Mouse (Mus musculus) hematopoietic stem cell, adult 5-6 weeks (primary cell): Measurements from ENCODE around the gene Derl3. TPM values are rescaled to one million over a fixed set of nuclear protein-coding genes. Genes with fewer than 3 reads are reported as not detected.
"Not testable (repeated sequence)": the region's sequence is repeated elsewhere in the genome, so short reads cannot be mapped to it uniquely, and the experiment has no call there.

Experiments used
- ATAC-seq, 2 experiments: fragments of 125-278 bp in 1 of 2; replicated peaks in 1 of 2; 2 replicates each; pipeline ENCODE4 v1.8.0; 2016 to 2017; ENCODE audit warnings: inconsistent platforms in 2 of 2, mild to moderate bottlenecking in 2 of 2, moderate number of reproducible peaks in 2 of 2, low read depth in 1 of 2, moderate TSS enrichment in 1 of 2; ENCODE audit not compliant: low FRiP score in 2 of 2, poor library complexity in 2 of 2, severe bottlenecking in 2 of 2, insufficient read depth in 1 of 2, low TSS enrichment in 1 of 2
- total RNA-seq: library from RNA; stranded (forward); fragments of 172-1452, 232-1000 nt; gene quantifications from 2 replicates; pipeline ENCODE4 v1.2.3, GENCODE M21; 2017

Derl3 gene
- total RNA-seq, 1 experiment from 2014 or later = 4.2 TPM

- ATAC-seq = no peak
These were observed 32.5 kb upstream of the Derl3 start for GRCm38 (mm10) chr10:75860746-75861145.

- ATAC-seq = no peak
These were observed 31.6 kb upstream of the Derl3 start for GRCm38 (mm10) chr10:75861587-75861986.

DNA sequence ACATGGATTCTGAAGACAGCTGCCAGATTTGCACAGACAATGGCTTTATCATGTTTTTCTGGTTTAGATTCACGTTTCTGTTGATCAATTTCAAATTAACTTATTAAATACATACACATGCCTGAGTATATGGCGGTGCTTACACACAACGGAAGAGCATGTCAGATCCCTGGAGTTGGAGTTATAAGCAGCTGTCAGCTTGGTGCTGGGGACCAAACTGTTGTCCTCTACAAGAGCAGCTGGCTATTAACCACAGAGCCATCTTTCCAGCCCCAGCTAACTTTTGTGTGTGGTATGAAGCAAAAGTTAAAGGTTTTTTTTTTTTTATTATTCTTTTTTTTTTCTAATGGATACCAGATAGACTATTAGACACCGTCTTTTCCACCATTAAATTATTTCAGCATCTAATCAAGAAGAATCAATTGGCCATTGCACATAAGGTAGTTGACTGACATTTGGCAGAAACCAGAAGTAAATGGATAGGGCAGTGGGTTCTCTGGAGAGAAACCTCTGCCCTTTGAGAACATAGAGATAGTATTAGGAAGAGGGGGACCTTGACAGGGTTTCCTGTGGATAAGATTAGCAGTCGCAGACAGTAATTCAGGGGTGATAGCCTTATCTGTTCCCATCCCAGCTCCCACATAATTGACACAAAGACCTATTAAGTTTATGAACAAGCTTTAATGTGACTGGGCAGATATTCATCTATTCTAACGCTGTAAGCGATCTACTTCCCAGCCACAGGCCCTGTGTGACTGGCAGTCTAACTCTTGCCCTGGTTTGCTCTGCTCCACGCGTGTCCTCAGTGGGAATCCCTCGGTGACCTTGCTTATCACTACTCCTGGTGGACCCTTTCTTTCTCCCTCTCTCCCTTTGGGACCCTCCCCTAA, 20.9 kb upstream of the Derl3 start:
- no peak; a peak in 1 of 4 replicates for ATAC-seq

- ATAC-seq = peak; percentile 69 to 86
These were observed 20.2 kb upstream of the Derl3 start for GRCm38 (mm10) chr10:75872915-75873542.

DNA sequence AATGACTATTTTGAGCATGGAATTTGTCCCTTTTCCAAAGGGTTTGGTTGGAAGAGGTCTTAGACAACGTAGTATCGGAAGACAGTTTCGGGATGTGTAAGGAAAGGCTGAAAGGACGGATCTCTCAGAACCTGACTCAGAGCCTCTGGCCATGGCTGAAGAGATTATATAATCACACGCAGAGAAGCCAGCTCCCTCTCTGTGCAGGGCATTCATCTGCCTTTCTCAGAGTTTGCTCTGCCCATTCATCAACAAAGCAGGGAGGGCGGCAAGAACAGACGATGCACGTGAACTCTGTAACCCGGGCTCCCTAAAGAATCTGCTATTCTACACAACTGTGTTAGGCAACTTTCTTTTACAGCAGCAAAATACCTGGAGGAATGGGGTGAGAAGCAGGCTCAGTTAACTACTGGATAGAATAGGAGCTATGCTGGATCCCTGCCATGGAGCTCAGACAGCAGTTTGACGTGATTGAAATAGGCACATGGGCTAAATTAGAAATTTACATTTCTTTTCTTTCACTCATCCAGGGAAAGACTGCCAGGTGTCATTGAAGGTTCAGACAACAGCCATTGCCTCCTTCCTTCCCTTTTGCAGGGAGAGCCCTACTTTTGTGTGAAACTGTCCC, 19.6 kb upstream of the Derl3 start:
- ATAC-seq = no peak

GRCm38 (mm10) chr10:75878836-75879235, 14.4 kb upstream of the Derl3 start:
- ATAC-seq = no peak

DNA sequence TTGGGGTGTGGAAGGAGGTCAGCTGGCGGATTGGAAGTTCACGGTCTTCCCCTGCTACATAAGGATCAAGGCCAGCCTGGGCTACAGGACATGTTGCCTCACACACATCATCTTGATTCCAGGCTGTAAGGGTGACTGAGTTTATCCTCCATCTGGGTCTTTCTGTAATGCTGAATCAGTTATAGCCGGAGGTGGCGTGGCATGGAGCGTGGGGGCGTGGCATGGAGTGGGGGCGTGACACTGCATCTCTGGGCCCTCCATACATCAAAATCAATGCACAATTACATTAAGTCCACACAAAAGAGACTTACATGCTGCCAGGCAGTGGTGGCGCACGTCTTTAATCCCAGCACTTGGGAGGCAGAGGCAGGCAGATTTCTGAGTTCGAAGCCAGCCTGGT, 12.9 kb upstream of the Derl3 start:
- ATAC-seq = no peak

DNA sequence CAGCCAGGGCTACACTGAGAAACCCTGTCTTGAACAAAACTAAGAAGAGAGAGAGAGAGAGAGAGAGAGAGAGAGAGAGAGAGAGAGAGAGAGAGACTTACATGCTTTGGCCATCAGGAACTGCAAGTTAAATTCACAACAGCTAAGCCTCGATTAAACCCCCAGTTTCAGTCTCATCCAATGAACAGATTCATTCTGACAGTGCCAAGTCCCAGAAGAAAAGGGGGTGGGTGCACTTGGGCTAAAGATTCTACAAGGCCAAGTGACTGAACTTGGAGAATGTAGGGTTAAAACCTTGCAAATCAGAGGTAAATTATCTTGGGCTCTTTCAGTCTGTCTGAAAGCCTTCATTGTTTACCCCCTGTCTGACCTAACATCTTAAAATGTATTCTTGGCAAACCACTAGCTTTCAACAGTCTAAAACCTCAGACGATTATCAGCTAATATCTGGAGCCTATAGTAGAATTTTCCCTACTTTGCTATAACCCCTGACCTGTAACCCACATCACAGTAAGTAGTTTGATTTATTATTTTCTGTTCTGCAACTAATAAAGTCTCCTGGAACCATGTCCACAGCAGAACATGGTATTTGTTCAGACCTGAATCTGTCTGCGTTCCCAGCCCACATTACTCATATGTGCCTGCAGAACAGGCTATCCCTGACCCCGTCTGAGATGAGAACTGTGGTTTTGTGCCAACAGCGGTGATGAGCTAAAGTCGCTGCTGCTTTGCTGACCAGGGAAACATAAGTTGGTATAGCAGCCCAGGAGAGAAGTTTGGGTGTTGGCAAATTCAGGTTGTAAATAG, 12.2 kb upstream of the Derl3 start:
- no peak for ATAC-seq

DNA sequence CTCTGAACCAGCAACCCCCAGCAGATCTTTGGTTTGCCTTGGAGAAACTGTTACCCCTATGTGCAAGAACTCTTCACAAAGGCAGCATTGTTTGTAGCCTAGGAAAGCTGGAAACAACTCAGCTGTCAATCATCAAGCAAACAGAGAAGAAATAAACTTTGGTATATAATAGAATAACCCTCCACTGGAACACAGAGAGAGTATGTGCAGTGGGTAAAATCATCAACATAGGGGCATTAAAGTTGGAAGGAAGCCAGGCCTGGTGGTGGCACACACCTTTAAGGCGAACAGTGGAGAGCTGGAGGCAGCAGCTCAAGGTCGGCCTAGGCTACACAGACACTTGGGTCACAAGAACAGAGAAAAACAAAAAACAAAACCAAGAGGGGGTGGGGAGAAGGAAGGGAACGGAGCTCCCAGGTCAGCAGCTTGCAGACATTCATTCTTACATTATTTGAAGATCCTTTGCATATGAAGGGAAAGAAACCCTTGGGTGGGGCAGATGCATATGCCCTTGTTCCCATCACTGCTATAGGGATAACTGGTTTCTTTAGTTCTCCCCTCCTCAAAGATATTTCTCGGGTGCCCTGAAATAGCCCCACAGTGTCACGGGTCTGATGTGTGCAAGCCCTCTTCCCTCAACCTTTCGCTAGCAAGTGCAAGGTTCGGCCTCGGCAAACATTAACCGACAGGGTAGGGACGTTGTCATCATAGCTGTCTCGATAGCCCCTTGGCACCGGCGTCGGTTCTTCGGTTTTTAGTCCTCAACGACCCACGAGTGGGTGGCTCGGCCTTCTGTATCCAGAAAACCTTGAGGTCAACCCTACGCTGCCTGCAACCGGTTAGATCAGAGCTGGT, 11.4 kb upstream of the Derl3 start:
- ATAC-seq = no peak

GRCm38 (mm10) chr10:75882433-75883231, 10.6 kb upstream of the Derl3 start:
- ATAC-seq = no peak

- ATAC-seq = peak in 1 of 2 experiments; percentile 69; a peak in 2 of 4 replicates
These were observed 10.0 kb upstream of the Derl3 start for GRCm38 (mm10) chr10:75883232-75883552.

DNA sequence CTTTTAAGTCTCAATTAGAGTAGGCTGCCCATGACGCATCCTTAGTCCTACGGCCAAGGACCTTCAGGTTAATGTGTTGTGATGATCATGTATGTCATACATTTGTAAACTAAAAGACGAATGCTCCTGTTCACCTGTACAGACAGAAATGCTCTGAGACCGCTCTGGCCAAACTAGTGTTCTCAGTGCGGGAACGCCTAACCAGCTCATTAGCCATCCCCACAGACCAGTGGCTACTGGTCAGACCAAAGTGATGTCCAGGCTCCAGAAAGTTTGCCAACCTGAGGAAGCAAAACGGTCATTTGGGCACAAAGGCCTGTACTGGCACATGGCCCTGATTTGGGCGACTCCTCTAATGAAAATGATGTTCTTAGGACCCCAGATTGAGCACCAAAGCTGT, 8.5 kb upstream of the Derl3 start:
- ATAC-seq = no peak

DNA sequence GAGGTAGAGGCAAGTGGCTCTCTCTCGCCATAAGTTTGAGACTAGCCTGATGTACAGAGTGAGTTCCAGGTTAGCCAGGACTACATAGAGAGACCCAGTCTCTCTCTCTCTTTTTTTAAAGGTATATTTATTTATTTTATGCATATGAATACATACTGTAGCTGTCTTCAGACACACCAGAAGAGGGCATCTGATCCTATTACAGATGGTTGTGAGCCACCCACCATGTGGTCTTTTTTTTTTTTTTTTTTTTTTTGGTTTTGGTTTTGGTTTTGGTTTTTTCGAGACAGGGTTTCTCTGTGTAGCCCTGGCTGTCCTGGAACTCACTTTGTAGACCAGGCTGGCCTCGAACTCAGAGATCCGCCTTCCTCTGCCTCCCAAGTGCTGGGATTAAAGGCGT, 5.7 kb upstream of the Derl3 start:
- ATAC-seq = not testable (repeated sequence)

- ATAC-seq = no peak
These were observed 3.6 kb upstream of the Derl3 start for GRCm38 (mm10) chr10:75889406-75890153.

DNA sequence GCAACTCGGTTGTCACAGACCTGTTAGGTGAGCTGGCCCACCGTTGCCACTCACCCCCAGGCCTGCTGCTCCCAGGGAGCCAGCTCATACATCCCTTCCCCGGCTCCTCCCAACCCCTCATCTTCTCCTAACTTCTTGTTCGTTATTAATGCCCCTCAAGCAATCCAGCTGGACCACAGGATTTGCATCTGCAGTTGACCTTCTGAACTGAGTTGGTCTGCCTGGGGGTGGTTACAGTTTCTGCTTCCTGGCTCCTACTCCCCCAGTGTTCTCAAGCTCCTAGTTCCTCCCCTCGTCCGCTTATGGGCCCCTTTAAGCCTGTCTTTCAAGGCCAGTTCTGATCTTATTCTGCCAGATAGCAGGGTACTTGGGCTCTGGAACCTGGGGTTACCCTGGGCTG, 1.4 kb downstream of the Derl3 start:
- ATAC-seq = no peak

- ATAC-seq = no peak
These were observed 2.5 kb downstream of the Derl3 start for GRCm38 (mm10) chr10:75895730-75896129.
